Mouse (Mus musculus) ES-E14 (cell line): ENCODE data around the gene Trim63.

ENCODE experiments used
- MAFK ChIP-seq: IDR thresholded peaks from 2 replicates; pipeline ENCODE4 v1.6.1; 2014; ENCODE audit warnings: mild to moderate bottlenecking, low read depth, low read length, inconsistent platforms; ENCODE audit not compliant: insufficient read depth
- ZC3H11A ChIP-seq: IDR thresholded peaks from 2 replicates; pipeline ENCODE4 v1.6.1; 2012; ENCODE audit warnings: low read depth, mild to moderate bottlenecking, inconsistent platforms, low read length, borderline replicate concordance
- ZNF384 ChIP-seq: IDR thresholded peaks from 2 replicates; pipeline ENCODE4 v1.6.1; 2012; ENCODE audit warnings: low read depth, low read length, inconsistent platforms

GRCm38 (mm10) chr4:134312901-134313300 is 2.0 kb upstream of the Trim63 start:
- TF ChIP-seq ZNF384 = 0 out of 2 replicates have a peak, but pooled peaks have one; percentile 24
- TF ChIP-seq ZC3H11A = peak; percentile 36; the same call in 1 of the 2 replicates
- TF ChIP-seq MAFK = no peak
